Mouse (Mus musculus) left cerebral cortex, postnatal 4 days (tissue): ENCODE measurements around the gene Stxbp3. TPM values are rescaled to one million over a fixed set of nuclear protein-coding genes. Genes with fewer than 3 reads are reported as not detected.
"Not testable (repeated sequence)": the region's sequence is repeated elsewhere in the genome, so short reads cannot be mapped to it uniquely, and the experiment has no call there.

Experiments
- DNase-seq: peaks from one replicate; pipeline ENCODE4 v3.0.0-alpha.2; 2022
- intact Hi-C: fragments of 180-260 bp; cut with DNase I; formaldehyde crosslinking; loops from one replicate; pipeline ENCODE4 v1.15.1; 2025
- total RNA-seq, 2 experiments: library from RNA; stranded (reverse); gene quantifications; 2 replicates each; pipeline ENCODE4 v1.2.3; 2021

Gene Stxbp3
- total RNA-seq: 10 to 100 TPM; 10.6 to 12.2 TPM

DNA sequence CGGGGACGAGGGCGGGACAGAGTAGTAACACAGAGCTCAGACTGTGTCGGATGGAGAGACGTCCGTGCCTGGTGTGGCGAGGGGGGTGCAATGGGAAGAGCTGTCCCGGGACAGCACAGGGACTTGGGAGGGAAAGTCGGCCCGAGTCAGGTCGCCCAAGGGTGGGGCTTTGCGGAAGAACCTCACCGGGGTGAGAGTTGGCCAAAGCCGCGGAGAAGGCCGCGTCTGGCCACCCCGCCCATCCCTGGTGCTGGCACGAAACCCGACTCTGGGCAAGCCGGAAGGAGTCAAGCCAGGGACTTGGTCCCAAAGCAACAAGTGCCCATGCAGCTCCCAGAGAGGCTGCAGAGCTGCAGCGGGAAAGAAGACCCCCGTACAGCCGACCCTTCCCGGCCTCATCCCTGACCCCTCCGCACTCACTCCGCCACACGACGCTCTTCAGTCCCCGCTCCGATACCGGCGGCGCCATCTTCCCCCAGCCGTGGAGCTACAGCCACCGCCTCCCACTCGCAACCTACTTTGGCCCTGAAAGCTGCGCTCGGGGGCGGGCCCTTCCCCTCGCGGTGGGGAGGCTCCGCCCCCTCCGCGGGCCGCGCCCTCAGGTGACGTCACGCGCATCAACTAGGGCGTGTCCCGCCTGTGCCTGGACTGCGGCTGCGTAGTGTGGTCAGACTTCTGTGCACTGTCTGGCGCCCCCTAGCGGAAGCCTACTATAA lies at the start of gene Stxbp3:
Stxbp3 (minus strand) TSS at position 527 of the 716 bp plus-strand sequence.
- intact Hi-C loops: loop anchor here (10.0 kb wide), 1 partner anchor 225 kb away; no protein-coding TSS in a partner anchor
- DNase-seq: peak; percentile 99

GRCm38 (mm10) chr3:108889908-108890307 lies 49.6 kb upstream of the Stxbp3 start, which contains the start of gene Fndc7:
Gene Fndc7, minus strand, starts transcription at chr3:108890008.
- no peak for DNase-seq
- intact Hi-C loops: no loop called here

- intact Hi-C loops: no loop called here
- DNase-seq: no peak
Observed at GRCm38 (mm10) chr3:108887618-108887975, 47.3 kb upstream of the Stxbp3 start.

DNA sequence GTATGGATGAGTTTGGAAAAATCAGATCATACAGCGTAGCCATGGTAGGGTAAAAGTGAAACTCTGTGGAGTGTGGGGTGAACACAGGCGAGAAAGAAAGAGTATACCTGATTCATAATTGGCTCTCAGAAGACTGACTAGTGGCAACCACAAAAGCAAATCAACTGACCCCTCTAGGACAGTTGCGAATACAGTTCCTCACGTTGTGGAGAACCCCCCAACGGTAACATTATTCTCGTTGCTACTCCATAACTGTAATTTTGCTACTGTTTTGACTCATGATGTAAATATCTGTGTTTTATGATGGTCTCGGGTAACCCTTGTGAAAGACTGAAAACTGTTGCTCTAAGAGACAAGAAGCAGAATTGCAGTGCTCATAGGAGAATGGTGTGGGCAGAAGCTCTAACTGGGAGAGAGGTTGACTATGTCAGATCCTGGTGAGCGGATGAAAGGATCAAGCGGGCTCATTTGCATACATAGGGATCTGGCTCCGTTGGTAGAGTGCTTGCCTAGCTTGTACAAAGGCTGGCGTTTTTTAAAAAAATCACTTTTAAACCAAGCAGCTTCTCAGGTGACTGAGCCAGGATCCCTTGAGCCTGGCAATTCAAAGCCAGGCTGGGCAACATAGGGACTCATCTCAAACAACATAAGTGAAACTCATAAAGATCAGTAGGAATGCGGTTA lies 46.8 kb upstream of the Stxbp3 start:
- DNase-seq: no peak
- intact Hi-C loops: no loop called here

GRCm38 (mm10) chr3:108885686-108886530 lies 45.6 kb upstream of the Stxbp3 start:
- intact Hi-C loops: no loop called here
- peak; percentile 63 for DNase-seq

- intact Hi-C loops: no loop called here
- DNase-seq: no peak
Observed at GRCm38 (mm10) chr3:108884706-108885289, 44.5 kb upstream of the Stxbp3 start.

DNA sequence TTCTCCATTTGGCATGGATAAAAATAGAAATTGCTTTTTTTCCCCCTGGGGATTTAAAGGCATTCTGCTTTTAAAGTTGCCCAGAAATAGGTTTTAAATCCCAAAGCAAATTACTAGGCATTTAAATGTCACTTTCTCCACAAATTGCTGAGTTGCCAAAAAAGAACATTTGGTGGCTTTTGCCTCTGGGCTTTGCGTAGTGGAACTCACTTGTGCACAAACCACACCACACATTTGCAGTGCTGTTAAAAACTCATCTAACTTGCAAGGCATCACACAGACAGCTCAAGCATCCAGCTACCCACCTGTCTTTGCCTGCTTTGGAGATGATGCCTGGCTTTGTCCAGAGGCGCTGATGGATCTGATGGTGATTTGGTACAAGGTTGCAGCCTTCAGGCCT lies 42.7 kb upstream of the Stxbp3 start:
- DNase-seq: no peak
- intact Hi-C loops: no loop called here

DNA sequence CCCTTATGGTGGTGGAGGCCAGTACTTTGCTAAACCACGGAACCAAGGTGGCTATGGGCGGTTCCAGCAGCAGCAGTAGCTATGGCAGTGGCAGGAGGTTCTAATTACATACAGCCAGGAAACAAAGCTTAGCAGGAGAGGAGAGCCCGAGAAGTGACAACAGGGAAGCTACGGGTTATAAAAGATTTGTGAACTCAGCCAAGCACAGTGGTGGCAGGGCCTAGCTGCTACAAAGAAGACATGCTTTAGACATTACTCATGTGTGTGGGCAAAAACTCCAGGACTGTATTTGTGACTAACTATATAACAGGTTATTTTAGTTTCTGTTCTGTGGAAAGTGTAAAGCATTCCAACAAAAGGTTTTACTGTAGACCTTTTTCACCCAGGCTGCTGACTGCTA lies 41.5 kb upstream of the Stxbp3 start:
- DNase-seq, intact Hi-C loops: not testable (repeated sequence)

GRCm38 (mm10) chr3:108880544-108881507 lies 40.5 kb upstream of the Stxbp3 start:
- no peak for DNase-seq
- intact Hi-C loops: no loop called here

GRCm38 (mm10) chr3:108879836-108880435 lies 39.6 kb upstream of the Stxbp3 start:
- intact Hi-C loops: no loop called here
- DNase-seq: no peak

GRCm38 (mm10) chr3:108879129-108879528 lies 38.8 kb upstream of the Stxbp3 start:
- peak; percentile 26 for DNase-seq
- intact Hi-C loops: no loop called here

- intact Hi-C loops: no loop called here
- DNase-seq: no peak
Observed at GRCm38 (mm10) chr3:108870631-108871030, 30.3 kb upstream of the Stxbp3 start.

- intact Hi-C loops: no loop called here
- DNase-seq: no peak
Observed at GRCm38 (mm10) chr3:108867449-108867848, 27.1 kb upstream of the Stxbp3 start.

DNA sequence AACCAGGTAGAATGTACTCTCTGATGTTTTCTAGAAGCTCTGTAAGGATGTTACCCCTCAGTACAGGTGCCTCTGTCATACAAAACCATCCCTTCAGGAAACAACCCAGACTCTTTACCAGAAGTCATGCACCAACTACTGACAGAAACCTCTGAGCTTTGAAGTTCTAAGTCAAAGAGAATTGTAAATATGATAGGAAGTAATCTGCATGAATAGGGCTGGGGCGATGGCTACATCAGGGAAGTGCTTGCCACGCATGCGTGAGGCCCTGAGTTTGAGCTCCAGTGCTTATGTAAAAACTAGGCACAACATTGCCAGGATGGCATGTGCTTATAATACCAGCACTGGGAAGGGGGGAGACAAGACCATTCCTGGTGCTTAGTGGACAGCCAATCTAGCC lies 25.4 kb upstream of the Stxbp3 start:
- intact Hi-C loops: no loop called here
- no peak for DNase-seq

DNA sequence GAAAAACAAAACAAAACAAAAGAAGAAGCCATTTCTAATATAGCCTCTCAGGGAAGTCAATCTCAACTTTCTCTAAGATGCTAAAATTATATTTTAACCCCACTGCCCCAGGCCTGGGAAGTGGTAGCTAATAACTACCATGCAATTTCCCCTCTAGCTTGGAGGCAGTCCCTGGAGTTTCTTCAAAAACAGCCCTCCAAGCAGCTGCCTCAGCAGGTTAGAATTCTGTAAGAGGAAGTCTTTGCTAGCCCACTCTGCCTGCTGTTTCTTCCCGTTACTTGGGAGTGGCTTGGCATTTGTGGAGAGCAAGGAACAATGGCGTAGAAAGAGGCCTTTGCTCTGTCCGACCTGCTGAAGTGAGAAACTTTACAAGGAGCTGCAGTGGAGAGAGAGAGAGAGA lies 24.8 kb upstream of the Stxbp3 start:
- intact Hi-C loops: no loop called here
- no peak for DNase-seq

DNA sequence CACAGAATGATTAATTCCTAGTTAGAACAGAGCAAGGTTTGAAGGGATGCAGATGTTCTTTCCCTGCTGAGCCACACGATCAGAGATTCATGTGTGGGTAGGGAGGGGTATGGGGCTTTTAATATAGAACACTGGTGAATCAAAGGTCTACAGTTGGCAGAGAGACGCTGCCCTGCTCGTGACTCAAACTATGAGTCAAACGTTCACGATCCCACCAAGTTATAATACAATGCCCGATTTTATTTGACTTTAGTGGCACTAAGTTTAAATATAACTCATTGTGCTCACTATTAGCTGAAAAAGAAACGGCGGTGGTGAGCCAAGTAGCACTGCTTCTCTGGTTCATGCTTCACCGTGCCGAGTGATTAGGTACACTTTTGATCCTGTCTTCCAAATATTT lies 22.8 kb upstream of the Stxbp3 start:
- no peak for DNase-seq
- intact Hi-C loops: no loop called here

DNA sequence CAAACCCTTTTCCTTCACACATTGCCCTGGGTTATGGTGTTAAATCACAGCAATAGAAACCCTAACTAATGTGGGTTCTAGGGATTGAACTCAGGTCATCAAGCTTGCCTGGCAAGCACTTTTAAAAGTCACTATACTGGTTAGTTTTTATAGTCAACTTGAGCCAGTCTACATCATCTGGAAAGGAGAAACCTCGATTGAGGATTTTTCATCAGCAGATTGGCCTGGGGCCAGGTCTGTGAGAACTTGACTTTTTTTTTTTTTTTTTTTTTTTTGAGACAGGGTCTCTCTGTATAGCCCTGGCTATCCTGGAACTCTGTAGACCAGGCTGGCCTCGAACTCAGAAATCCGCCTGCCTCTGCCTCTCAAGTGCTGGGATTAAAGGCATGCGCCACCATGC lies 22.0 kb upstream of the Stxbp3 start:
- DNase-seq, intact Hi-C loops: not testable (repeated sequence)

GRCm38 (mm10) chr3:108860786-108861185 lies 20.5 kb upstream of the Stxbp3 start:
- intact Hi-C loops: no loop called here
- no peak for DNase-seq

- intact Hi-C loops: no loop called here
- DNase-seq: peak; percentile 54
Observed at GRCm38 (mm10) chr3:108858231-108858770, 18.0 kb upstream of the Stxbp3 start.
